Mouse (Mus musculus) thymus, adult 2 months (tissue): ENCODE data around the gene Acsl5. TPM values are rescaled to one million over a fixed set of nuclear protein-coding genes. Genes with fewer than 3 reads are reported as not detected.

Source experiments
- DNase-seq: peaks from one replicate; pipeline ENCODE4 v3.0.0; 2021
- H3K27ac ChIP-seq: fragments of 200-500 bp; 2 replicates; pipeline ENCODE4 v1.5.1; 2012; ENCODE audit warnings: low read length, control low read depth; ENCODE audit not compliant: control insufficient read depth, insufficient read depth
- H3K27me3 ChIP-seq: fragments of 200-500 bp; 2 replicates; pipeline ENCODE4 v1.6.1; 2012; ENCODE audit warnings: mild to moderate bottlenecking, low read length, moderate library complexity, mixed read lengths; ENCODE audit not compliant: control insufficient read depth, insufficient read depth
- H3K36me3 ChIP-seq: fragments of 200-500 bp; 2 replicates; pipeline ENCODE4 v1.6.1; 2012; ENCODE audit warnings: mild to moderate bottlenecking, low read length, moderate library complexity; ENCODE audit not compliant: control insufficient read depth, insufficient read depth
- H3K4me1 ChIP-seq: fragments of 200-500 bp; replicated peaks from 2 replicates; pipeline ENCODE4 v1.6.1; 2012; ENCODE audit warnings: low read length; ENCODE audit not compliant: control insufficient read depth, insufficient read depth
- H3K4me3 ChIP-seq: fragments of 200-500 bp; 2 replicates; pipeline ENCODE4 v1.5.1; 2012; ENCODE audit warnings: mild to moderate bottlenecking, low read length, control low read depth, moderate library complexity; ENCODE audit not compliant: control insufficient read depth, insufficient read depth
- CTCF ChIP-seq: fragments of 200-500 bp; IDR thresholded peaks from 2 replicates; pipeline ENCODE4 v1.5.1; 2012; ENCODE audit warnings: mild to moderate bottlenecking, control low read depth, low read length, moderate library complexity, borderline replicate concordance; ENCODE audit not compliant: control insufficient read depth, poor library complexity, insufficient read depth; ENCODE audit errors: extremely low read depth
- POLR2A ChIP-seq: fragments of 200-500 bp; IDR thresholded peaks from 2 replicates; pipeline ENCODE4 v1.6.1; 2012; ENCODE audit warnings: mild to moderate bottlenecking, low read length, control low read depth, moderate library complexity; ENCODE audit not compliant: control insufficient read depth, poor library complexity, insufficient read depth; ENCODE audit errors: extremely low read depth
- WGBS: fragments of 180-500 bp; shearing (Covaris S2); methylation state at CpG from one replicate; pipeline ENCODE4 v1.1.7; 2018; 5-methylcytosine and 5-hydroxymethylcytosine counted together
- polyA plus RNA-seq: library from polyadenylated mRNA; depleted of rRNA; stranded (reverse); fragments of >200 nt; gene quantifications from 2 replicates; pipeline ENCODE4 v1.2.3, GENCODE M21; 2012

Acsl5 gene
- polyA plus RNA-seq, 1 experiment: 20.9 TPM

DNA sequence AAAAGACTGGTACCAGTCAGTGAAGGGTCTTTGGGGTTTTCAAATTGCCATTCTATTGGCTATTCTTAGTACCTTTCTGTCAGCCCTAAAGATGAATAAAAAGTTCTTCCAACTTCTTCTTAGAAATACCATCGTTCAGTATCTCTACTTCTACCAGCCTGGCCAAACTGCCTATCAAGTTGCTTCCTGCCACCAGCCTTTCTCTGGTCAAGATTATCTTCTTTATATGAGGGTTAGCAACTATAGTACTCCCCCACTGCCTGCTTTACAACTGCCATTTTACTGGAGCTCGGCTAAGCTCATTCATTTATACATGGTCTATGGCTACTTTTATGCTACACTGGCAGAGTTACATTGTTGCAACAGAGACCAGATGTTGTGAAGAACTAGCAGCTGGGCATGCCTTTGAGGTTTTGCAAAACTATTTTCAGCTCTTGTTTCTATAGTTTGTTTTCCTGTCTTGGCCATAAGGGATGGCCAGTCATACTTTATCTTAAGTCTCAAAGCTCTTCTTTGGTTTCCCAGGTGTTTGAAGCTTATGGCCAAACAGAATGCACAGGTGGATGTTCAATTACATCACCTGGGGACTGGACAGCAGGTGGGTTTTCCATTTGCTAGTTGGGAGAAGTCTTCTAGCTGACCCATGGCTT lies 39.0 kb downstream of the Acsl5 start:
- Histone ChIP-seq H3K4me1 (no peaks in the 10 kb centered on the region), H3K36me3 (peaks cover 64% of the 10 kb centered on the region), H3K4me3 (no peak overlapping the region), H3K27ac (no peak overlapping the region), H3K27me3 (no peaks in the 10 kb centered on the region)
- DNase-seq: no peak
- WGBS: 90% methylated on average over 2 of the region's 2 CpGs
- TF ChIP-seq CTCF (no peak), POLR2A (no peak)

GRCm38 (mm10) chr19:55292210-55292850 lies 40.6 kb downstream of the Acsl5 start:
- Histone ChIP-seq H3K4me3 (no peak overlapping the region), H3K27ac (no peak overlapping the region), H3K27me3 (no peaks in the 10 kb centered on the region), H3K4me1 (no peaks in the 10 kb centered on the region), H3K36me3 (peaks cover 66% of the 10 kb centered on the region)
- 96% methylated on average over 2 of the region's 2 CpGs for WGBS
- TF ChIP-seq CTCF: no peak
- TF ChIP-seq POLR2A: no peak
- DNase-seq: no peak

- Histone ChIP-seq H3K4me1 (no peaks in the 10 kb centered on the region), H3K36me3 (peaks cover 66% of the 10 kb centered on the region), H3K27ac (no peak overlapping the region), H3K27me3 (no peaks in the 10 kb centered on the region), H3K4me3 (no peak overlapping the region)
- 53% methylated on average over 4 of the region's 4 CpGs for WGBS
- no peak for DNase-seq
- TF ChIP-seq CTCF (no peak), POLR2A (no peak)
Measured at GRCm38 (mm10) chr19:55293175-55293574, 41.4 kb downstream of the Acsl5 start.

GRCm38 (mm10) chr19:55295075-55295474 lies 43.3 kb downstream of the Acsl5 start:
- Histone ChIP-seq H3K4me1 (no peaks in the 10 kb centered on the region), H3K27ac (no peak overlapping the region), H3K27me3 (no peaks in the 10 kb centered on the region), H3K36me3 (peaks cover 52% of the 10 kb centered on the region), H3K4me3 (no peak overlapping the region)
- WGBS: 96% methylated on average over 9 of the region's 9 CpGs
- TF ChIP-seq CTCF: no peak
- no peak for TF ChIP-seq POLR2A
- no peak for DNase-seq

GRCm38 (mm10) chr19:55295556-55295955 lies 43.8 kb downstream of the Acsl5 start:
- no peak for TF ChIP-seq POLR2A
- H3K27ac ChIP-seq: no peak overlapping the region
- H3K36me3 ChIP-seq: peaks cover 48% of the 10 kb centered on the region
- 75% methylated on average over 3 of the region's 3 CpGs for WGBS
- H3K27me3 ChIP-seq: no peaks in the 10 kb centered on the region
- no peaks in the 10 kb centered on the region for H3K4me1 ChIP-seq
- DNase-seq: no peak
- no peak overlapping the region for H3K4me3 ChIP-seq

GRCm38 (mm10) chr19:55296301-55296700 lies 44.6 kb downstream of the Acsl5 start:
- Histone ChIP-seq H3K4me1 (no peaks in the 10 kb centered on the region), H3K36me3 (peaks cover 48% of the 10 kb centered on the region), H3K27me3 (no peaks in the 10 kb centered on the region), H3K4me3 (no peak overlapping the region), H3K27ac (no peak overlapping the region)
- TF ChIP-seq POLR2A (no peak), CTCF (no peak)
- WGBS: 100% methylated on average over 2 of the region's 2 CpGs
- no peak for DNase-seq

DNA sequence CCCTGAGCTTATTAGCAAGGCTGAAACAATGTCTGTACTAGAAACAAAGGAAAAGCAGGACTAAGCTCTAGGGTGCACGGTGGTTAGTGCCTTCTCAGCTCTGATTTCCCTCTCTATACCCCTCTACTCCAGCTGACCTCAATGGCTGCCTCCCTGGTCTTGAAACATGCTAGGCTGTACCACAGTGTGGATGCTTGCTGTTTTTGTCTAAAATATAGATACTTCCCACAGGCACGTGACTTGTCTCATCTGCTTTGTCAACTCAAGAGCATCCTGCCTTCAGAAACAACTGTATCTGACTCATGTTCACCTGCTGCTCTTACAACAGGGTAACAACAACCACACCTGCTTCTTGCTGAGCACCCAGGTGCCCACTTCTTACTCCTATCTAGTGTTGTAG lies 45.8 kb downstream of the Acsl5 start:
- Histone ChIP-seq H3K36me3 (peaks cover 53% of the 10 kb centered on the region), H3K4me1 (no peaks in the 10 kb centered on the region)

More for the DNA sequence above, 45.8 kb downstream of the Acsl5 start:
- TF ChIP-seq POLR2A (no peak), CTCF (no peak)
- no peak for DNase-seq
- 97% methylated on average over 2 of the region's 2 CpGs for WGBS
- no peak overlapping the region for H3K27ac ChIP-seq
- no peaks in the 10 kb centered on the region for H3K27me3 ChIP-seq
- no peak overlapping the region for H3K4me3 ChIP-seq
